8 mouse cellular contexts compared by ENCODE assay signal in the genomic region with DNA sequence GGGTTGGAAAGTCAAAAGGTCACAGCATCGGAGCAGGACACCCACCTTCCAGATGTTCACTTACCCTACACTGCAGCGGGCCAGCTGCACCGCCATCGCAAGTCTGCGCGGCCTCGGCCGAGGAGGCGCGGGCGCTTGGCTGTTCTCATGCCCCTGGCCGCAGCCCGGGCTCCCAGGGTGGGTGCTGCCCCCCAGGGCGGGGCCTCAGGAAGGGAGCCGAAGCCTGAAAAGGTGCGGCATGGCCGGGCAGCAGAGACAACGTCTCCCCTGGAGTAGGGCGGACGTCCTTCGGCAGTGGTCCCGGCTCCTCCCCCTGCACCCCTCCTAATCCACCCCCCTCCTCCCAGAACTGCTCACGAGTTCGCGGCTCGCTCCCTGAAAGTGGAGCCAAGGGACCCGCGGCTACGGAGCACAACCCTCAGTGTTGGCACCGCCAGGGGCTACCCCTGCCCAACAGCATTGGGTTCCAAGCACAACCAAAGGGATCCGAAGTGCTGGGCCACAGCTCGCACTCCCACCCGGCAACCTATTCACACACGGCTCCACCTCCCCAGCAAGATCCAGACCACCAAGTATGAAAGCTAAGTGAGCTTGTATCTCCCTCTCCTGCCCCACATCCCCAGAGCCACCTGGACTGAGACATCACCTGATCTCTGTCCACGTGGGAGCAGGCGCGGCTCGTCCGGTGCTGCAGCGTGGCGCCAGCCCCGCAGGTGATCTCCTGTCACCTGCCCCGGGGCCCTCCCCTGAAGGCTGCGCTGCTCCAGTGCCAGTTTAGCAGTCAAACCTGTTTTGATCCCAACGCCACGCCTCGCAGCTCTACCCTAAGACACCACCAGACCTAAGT.
DNase-seq lines count a peak whose midpoint lies in the region; ATAC-seq and TF ChIP-seq lines count a peak whose summit lies in the region.

No protein-coding gene starts in this region.

- H3K9me3 ChIP-seq in neural tube, embryonic 11.5 days (ENCODE audit: control insufficient read depth, low read length): no peaks in the 10 kb centered on the region

- no peaks in the 10 kb centered on the region for H3K36me3 ChIP-seq in neural tube, embryonic 11.5 days (ENCODE audit: control insufficient read depth, insufficient read depth, low read length)

- no peak for TF ChIP-seq CTCF in cerebellum, adult 2 months (IDR thresholded peaks at IDR 0.05; ENCODE audit: borderline replicate concordance, insufficient read depth, low read depth, low read length)

- H3K4me3 ChIP-seq in cerebellum, adult 2 months (replicated peaks; ENCODE audit: insufficient read depth, low read depth, low read length): peak overlapping the region; percentile 90
- peak overlapping the region; percentile 51 for H3K4me3 ChIP-seq in neural tube, embryonic 11.5 days (ENCODE audit: low read depth, low read length)

- WGBS in cerebellum, adult 2 months: 1% methylated on average over 47 of the region's 47 CpGs
- 1% methylated on average over 47 of the region's 47 CpGs for WGBS in neural tube, embryonic 11.5 days

- H3K4me1 ChIP-seq in cerebellum, adult 2 months (ENCODE audit: control insufficient read depth, insufficient read depth, low read length): no peaks in the 10 kb centered on the region
- H3K4me1 ChIP-seq in neural tube, embryonic 11.5 days (ENCODE audit: control insufficient read depth, insufficient read depth, low read length): no peaks in the 10 kb centered on the region

- H3K9ac ChIP-seq in neural tube, embryonic 11.5 days (ENCODE audit: low read length): peak overlapping the region; percentile 44

- intact Hi-C loops in left cerebral cortex, postnatal 14 days (cut with DNase I): loop anchor here (10.0 kb wide), 3 partner anchors 82 to 322 kb away; no protein-coding TSS in a partner anchor

- DNase-seq in left cerebral cortex, adult 18-20 months (ENCODE audit: low spot score in 2 of 2): peak; percentile 19 to 20
- DNase-seq in left cerebral cortex, postnatal 14 days (ENCODE audit: low spot score in 2 of 2): no peak
- DNase-seq in cerebellum, adult 2 months: peak; percentile 78 to 85
- peak; percentile 24 to 26 for DNase-seq in frontal cortex, postnatal 36 days (ENCODE audit: low spot score in 2 of 2)
- DNase-seq in kidney, adult 18-20 months: peak; percentile 34
- peak; percentile 53 to 72 for DNase-seq in lung, adult 18-20 months
- peak; percentile 32 for DNase-seq in neural tube, embryonic 11.5 days (ENCODE audit: low spot score)
- DNase-seq in urinary bladder, postnatal 14 days (ENCODE audit: low spot score): peak; percentile 72

- peak; percentile 65 for ATAC-seq in neural tube, embryonic 11.5 days (ENCODE audit: insufficient read depth, low FRiP score, low TSS enrichment)

- peak overlapping the region; percentile 85 for H3K27ac ChIP-seq in cerebellum, adult 2 months (ENCODE audit: insufficient read depth, low read length)
- no peak overlapping the region for H3K27ac ChIP-seq in neural tube, embryonic 11.5 days (ENCODE audit: low read depth, low read length)

- peak overlapping the region; percentile 91 for H3K4me2 ChIP-seq in neural tube, embryonic 11.5 days (ENCODE audit: low read depth)

- H3K27me3 ChIP-seq in cerebellum, adult 2 months (ENCODE audit: control insufficient read depth, insufficient read depth, low read length): no peaks in the 10 kb centered on the region
- H3K27me3 ChIP-seq in neural tube, embryonic 11.5 days (ENCODE audit: control insufficient read depth, insufficient read depth, low read length): no peaks in the 10 kb centered on the region

- peak; percentile 36; the same call in 1 of the 2 replicates for TF ChIP-seq POLR2A in cerebellum, adult 2 months (IDR thresholded peaks at IDR 0.05; ENCODE audit: borderline replicate concordance, insufficient read depth, low read length)

Comparison
In these comparisons a context has a peak if more than half of its experiments do, and no peak if none do; other contexts are left out.
1. DNase-seq: peak in left cerebral cortex, adult 18-20 months (2 of 2), cerebellum, adult 2 months (2 of 2), frontal cortex, postnatal 36 days (2 of 2), kidney, adult 18-20 months (single experiment), lung, adult 18-20 months (2 of 2), neural tube, embryonic 11.5 days (single experiment) and urinary bladder, postnatal 14 days (single experiment); none in left cerebral cortex, postnatal 14 days (0 of 2).